Mouse (Mus musculus) midbrain, embryonic 15.5 days (tissue): ENCODE results near the gene Fiz1. TPM values are rescaled to one million over a fixed set of nuclear protein-coding genes. Genes with fewer than 3 reads are reported as not detected.
A peak's percentile ranks its signal among the peaks of the same experiment; 100 is the strongest.
"Not testable (repeated sequence)": the region's sequence is repeated elsewhere in the genome, so short reads cannot be mapped to it uniquely, and the experiment has no call there.

Experiments
- ATAC-seq: fragments of 200-750 bp; cut with Nextera tagmentation; replicated peaks from 2 replicates; pipeline ENCODE4 v1.8.0; 2017; ENCODE audit warnings: moderate TSS enrichment
- H3K27ac ChIP-seq: fragments of 300-500 bp; sonication (generic); 2 replicates; pipeline ENCODE4 v1.5.1; 2015; ENCODE audit warnings: mild to moderate bottlenecking, inconsistent platforms
- H3K27me3 ChIP-seq: fragments of 300-500 bp; sonication (generic); replicated peaks from 2 replicates; pipeline ENCODE4 v1.6.1; 2015; ENCODE audit warnings: inconsistent platforms
- H3K36me3 ChIP-seq: fragments of 300-500 bp; sonication (generic); replicated peaks from 2 replicates; pipeline ENCODE4 v1.6.1; 2015; ENCODE audit warnings: inconsistent platforms
- H3K4me1 ChIP-seq: fragments of 300-500 bp; sonication (generic); 2 replicates; pipeline ENCODE4 v1.6.1; 2015; ENCODE audit warnings: inconsistent platforms
- H3K4me2 ChIP-seq: fragments of 300-500 bp; sonication (generic); 2 replicates; pipeline ENCODE4 v1.6.1; 2015; ENCODE audit warnings: inconsistent platforms, mild to moderate bottlenecking, moderate library complexity
- H3K4me3 ChIP-seq: fragments of 300-500 bp; sonication (generic); 2 replicates; pipeline ENCODE4 v1.5.1; 2015; ENCODE audit warnings: mild to moderate bottlenecking, inconsistent platforms
- H3K9ac ChIP-seq: fragments of 300-500 bp; sonication (generic); 2 replicates; pipeline ENCODE4 v1.6.1; 2015; ENCODE audit warnings: mild to moderate bottlenecking, inconsistent platforms
- H3K9me3 ChIP-seq: fragments of 300-500 bp; sonication (generic); 2 replicates; pipeline ENCODE4 v1.6.1; 2016; ENCODE audit warnings: inconsistent platforms
- WGBS: fragments of 180-500 bp; shearing (Covaris S2); methylation state at CpG from one replicate; pipeline ENCODE4 v1.1.7; 2015; ENCODE audit warnings: mixed read lengths; 5-methylcytosine and 5-hydroxymethylcytosine counted together
- polyA plus RNA-seq: library from polyadenylated mRNA; unstranded; fragments of >200 nt; fragmentation: Nextera tagmentation; extraction: Ambion mirVana; gene quantifications from 2 replicates; pipeline ENCODE4 v1.2.1, GENCODE M21; 2015

Gene Fiz1
- polyA plus RNA-seq, 1 experiment from 2014 or later = 41.3 TPM

DNA sequence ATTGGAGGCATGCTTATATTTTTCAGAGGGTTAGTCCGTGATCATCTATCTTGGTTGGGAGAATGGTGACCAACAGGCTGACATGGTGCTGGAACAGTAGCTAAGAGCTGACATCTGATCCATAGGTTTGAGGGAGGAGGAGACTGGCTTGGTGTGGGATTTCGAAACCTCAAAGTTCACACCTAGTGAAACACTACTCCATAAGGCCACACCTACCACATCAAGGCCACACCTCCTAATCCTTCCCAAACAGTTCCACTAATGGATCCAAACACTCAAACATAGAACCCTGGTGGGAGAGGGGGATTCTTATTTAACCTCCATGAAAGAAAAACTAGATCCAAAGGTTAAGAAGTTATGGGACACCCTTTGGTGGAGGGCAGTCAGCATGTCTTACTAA is 2.4 kb upstream of the Fiz1 start:
- H3K4me2 ChIP-seq = no peak overlapping the region
- no peak overlapping the region for H3K9ac ChIP-seq
- no peak overlapping the region for H3K27ac ChIP-seq
- no peak for ATAC-seq
- no peak overlapping the region for H3K4me3 ChIP-seq
- peaks cover 7% of the 10 kb centered on the region for H3K36me3 ChIP-seq
- no peaks in the 10 kb centered on the region for H3K9me3 ChIP-seq
- H3K4me1 ChIP-seq = peaks cover 26% of the 10 kb centered on the region
- 96% methylated on average over 2 of the region's 2 CpGs for WGBS
- H3K27me3 ChIP-seq = no peaks in the 10 kb centered on the region

DNA sequence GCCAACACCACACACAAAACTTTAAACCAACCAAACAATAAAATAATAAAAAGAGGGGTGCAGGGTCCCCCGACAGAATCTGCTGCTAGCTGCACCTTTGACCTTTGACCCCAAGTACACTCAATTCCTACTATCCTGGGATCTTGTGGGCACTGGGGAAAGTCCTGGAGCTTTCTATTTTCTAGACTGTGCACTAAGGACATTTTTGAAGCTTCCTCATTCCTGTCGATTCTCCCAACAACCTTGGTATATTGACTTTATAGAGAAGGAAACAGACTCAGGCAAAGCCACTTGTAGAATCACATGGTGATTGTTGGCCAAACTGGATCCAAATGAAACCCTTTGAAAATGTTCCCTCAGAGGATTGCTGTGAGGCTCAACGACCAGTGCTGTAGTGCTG is 1.6 kb upstream of the Fiz1 start:
- ATAC-seq = no peak
- H3K4me1 ChIP-seq = peaks cover 18% of the 10 kb centered on the region
- WGBS = 70% methylated on average over 3 of the region's 3 CpGs
- H3K9ac ChIP-seq = peak overlapping the region; percentile 61
- H3K27ac ChIP-seq = peak overlapping the region; percentile 98
- H3K27me3 ChIP-seq = no peaks in the 10 kb centered on the region
- H3K4me3 ChIP-seq = peak overlapping the region; percentile 84
- H3K9me3 ChIP-seq = no peaks in the 10 kb centered on the region
- peak overlapping the region; percentile 57 for H3K4me2 ChIP-seq
- H3K36me3 ChIP-seq = peaks cover 15% of the 10 kb centered on the region

DNA sequence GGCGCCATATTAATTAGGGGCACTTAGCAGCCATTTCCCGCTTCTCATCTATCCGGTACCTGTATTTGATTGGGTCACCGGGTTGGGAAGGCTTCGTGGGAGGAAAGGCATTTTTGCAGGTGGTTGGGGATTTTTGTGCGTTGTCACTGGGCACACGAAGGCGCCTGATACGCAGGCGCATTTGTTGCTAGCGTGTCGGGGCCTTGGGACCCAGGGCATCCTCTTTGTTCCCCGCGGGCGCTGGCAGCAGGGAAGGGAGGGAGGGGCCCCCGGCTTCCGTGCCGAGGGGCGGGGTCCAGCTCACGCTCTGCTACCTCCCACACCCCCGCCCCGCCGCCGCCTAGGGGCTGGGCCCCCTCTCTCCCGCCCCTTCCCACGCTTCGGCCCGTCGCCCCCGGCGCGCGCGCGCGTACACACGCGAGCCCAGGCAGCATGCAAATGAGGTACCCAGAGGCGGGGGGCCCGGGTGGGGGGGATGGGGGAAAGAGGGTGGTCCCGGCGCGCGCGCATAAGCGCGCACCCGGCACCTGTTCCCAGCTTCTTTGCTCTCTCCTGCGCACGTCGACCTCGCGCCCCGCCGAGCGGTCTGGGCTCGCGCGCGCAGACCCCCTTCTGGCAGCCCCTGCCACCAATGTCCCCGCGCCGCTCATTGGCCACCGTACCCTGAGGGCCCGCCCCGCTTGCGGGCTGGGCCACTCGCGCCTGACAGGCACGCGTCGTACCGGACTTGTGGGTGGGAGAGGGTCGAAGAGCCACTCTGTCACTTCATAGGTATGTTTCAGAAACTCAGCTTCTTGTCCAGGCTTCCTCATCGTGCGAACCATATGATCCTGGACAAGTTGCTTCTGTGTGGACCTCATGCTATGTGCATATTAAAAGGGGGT is 863 bp upstream of the Fiz1 start, which contains the start of gene Gm44973:
Gene Gm44973, plus strand, starts transcription at position 379 of the 884 bp plus-strand sequence.
- peaks cover 22% of the 10 kb centered on the region for H3K36me3 ChIP-seq

DNA sequence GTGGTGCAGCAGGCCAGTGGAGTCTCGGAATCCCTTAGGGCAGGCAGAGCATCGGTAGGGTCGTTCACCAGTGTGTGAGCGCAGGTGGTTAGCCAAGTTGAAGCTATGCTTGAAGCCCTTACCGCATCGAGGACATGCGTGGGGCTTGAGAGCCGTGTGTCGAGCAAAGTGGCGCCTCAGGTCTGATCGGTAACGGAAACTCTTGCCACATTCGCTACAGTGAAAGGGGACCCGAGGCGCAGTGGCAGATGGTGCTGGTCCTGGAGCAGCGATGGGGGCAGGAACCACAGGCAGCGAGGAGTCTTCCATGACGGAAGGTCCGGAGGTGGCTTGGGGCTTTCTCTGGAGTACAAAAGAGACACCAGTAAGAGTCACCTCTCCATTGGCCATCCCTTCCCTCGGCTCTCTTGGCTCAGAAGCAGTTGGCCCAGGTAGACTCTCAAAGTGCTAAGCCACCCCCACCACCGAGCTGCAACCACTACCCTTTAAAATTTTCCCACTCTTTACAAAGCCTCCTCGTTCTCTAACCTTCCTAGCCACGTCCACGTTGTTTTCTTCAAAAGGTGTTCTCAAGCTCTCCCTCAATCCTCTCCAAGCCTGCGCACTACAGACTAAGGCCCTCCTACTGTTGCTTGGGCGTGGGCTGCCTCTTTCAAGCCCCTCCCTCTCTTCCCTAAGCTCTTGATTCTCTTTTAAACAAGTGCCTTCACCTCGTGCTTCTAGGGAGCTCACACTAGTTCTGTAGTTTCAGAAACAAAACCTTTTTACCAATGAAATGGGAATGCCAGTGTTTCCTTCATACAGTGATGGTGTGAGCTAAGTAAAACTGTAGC is 1.6 kb downstream of the Fiz1 start:
- no peaks in the 10 kb centered on the region for H3K9me3 ChIP-seq
- no peak overlapping the region for H3K4me2 ChIP-seq
- H3K4me3 ChIP-seq = no peak overlapping the region
- peaks cover 11% of the 10 kb centered on the region; the same call in 1 of the 2 replicates for H3K4me1 ChIP-seq
- ATAC-seq = no peak
- no peak overlapping the region for H3K9ac ChIP-seq
- WGBS = 91% methylated on average over 27 of the region's 27 CpGs
- H3K27ac ChIP-seq = no peak overlapping the region
- peaks cover 46% of the 10 kb centered on the region for H3K36me3 ChIP-seq
- no peaks in the 10 kb centered on the region for H3K27me3 ChIP-seq

More for the DNA sequence above, 863 bp upstream of the Fiz1 start, which contains the start of gene Gm44973:
- under 1% methylated on average over 73 of the region's 76 CpGs for WGBS
- peak within 1 kb of the TSS; percentile 84 for H3K4me3 ChIP-seq
- no peaks in the 10 kb centered on the region for H3K9me3 ChIP-seq
- no peaks in the 10 kb centered on the region for H3K27me3 ChIP-seq
- H3K4me1 ChIP-seq = peaks cover 15% of the 10 kb centered on the region
- peak within 1 kb of the TSS; percentile 57 for H3K4me2 ChIP-seq
- peak within 1 kb of the TSS; percentile 87 for H3K9ac ChIP-seq
- H3K27ac ChIP-seq = peak within 1 kb of the TSS; percentile 98
- peak; percentile 83 for ATAC-seq

DNA sequence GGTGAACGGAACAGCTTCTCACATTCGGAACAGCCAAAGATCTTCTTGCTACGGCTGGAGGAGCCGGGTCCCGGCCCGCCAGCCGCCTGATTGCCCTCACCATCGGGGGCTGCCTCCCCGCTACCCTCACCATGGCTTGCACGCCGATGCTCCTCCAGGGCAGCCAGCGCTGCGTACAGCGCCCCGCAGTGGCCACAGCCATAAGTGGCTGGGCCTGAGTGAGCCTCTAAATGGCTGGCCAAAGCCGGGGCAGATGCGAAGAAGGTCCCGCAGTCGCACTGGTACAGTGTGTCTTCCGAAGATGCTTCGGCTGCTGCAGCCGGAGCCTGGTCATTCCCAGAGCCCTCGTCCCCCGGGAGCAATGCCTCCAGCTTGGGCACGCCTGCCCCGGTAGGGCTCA is 6.3 kb downstream of the Fiz1 start:
- H3K9ac ChIP-seq = no peak overlapping the region
- no peaks in the 10 kb centered on the region for H3K27me3 ChIP-seq
- no peaks in the 10 kb centered on the region for H3K9me3 ChIP-seq
- no peak for ATAC-seq
- H3K4me1 ChIP-seq = peaks cover 1% of the 10 kb centered on the region; the same call in 1 of the 2 replicates
- no peak overlapping the region for H3K4me3 ChIP-seq
- no peak overlapping the region for H3K27ac ChIP-seq
- H3K4me2 ChIP-seq = no peak overlapping the region
- H3K36me3 ChIP-seq = peaks cover 60% of the 10 kb centered on the region
- WGBS = 96% methylated on average over 26 of the region's 26 CpGs

DNA sequence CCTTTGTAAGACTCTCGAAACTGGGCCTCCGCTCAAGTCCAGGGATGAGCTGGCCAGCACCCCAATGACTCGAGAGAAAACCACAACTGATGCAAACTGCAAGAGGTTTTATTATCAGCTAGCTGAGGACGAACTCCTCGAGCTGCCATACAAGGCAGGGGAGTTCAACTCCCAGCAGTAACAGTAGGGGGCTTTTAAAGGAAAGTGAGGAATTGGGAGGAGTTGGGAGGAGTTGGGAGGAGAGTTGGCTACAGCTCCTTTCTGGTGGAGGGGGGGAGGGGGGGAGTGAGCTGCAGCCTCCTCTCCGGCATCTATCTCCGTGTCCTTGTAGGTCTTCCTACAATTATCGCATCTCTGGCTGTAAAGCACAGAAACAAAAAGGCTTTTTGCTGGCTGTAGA is 11.6 kb downstream of the Fiz1 start:
- not testable (repeated sequence) for H3K9ac ChIP-seq, ATAC-seq, H3K4me1 ChIP-seq, H3K4me2 ChIP-seq, H3K27me3 ChIP-seq, H3K9me3 ChIP-seq, H3K27ac ChIP-seq, H3K4me3 ChIP-seq
- WGBS = 71% methylated on average over 8 of the region's 8 CpGs
- H3K36me3 ChIP-seq = peaks cover 15% of the 10 kb centered on the region

DNA sequence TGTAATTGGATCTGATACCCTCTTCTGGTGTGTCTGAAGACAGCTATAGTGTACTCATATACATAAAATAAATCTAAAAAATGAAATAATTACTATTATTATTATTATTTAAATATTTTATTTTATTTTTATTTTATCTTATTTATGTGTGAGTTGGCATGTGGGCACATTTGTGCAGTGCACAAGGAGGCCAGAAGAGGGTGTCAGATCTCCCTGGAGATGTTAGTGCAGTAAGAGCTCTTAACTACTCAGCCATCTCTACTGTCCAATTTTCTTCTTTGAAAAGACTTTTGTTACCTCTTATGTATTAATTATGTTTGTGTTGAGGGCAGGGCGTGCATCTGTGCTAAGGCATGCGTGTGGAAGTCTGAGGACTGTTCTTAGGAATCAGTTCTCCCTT is 14.6 kb downstream of the Fiz1 start:
- Histone ChIP-seq H3K27ac (no peak overlapping the region), H3K4me2 (no peak overlapping the region), H3K27me3 (no peaks in the 10 kb centered on the region), H3K9me3 (no peaks in the 10 kb centered on the region), H3K36me3 (no peaks in the 10 kb centered on the region), H3K4me1 (peaks cover 14% of the 10 kb centered on the region), H3K4me3 (no peak overlapping the region), H3K9ac (no peak overlapping the region)
- no peak for ATAC-seq
- WGBS = 76% methylated on average over 2 of the region's 2 CpGs

DNA sequence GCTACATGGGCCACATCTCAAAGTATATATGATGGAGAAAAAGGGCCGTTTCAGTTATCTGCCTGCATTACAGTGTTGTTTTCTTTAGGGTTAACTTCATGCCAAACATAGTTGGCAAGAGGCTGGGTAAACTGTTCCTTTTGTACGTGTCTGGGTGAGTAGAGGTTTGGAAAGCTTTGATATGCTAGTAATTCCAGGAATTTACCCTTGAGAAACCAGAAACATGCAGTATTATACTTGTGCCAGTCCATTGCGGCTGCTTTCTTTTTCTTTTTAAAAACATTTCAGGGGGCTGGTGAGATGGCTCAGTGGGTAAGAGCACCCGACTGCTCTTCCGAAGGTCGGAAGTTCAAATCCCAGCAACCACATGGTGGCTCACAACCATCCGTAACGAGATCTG is 17.6 kb downstream of the Fiz1 start:
- Histone ChIP-seq H3K4me3 (peak overlapping the region; percentile 82), H3K9me3 (no peaks in the 10 kb centered on the region), H3K27ac (peak overlapping the region; percentile 81), H3K4me1 (peaks cover 42% of the 10 kb centered on the region), H3K4me2 (peak overlapping the region; percentile 75), H3K36me3 (peaks cover 14% of the 10 kb centered on the region; the same call in 1 of the 2 replicates), H3K9ac (peak overlapping the region; percentile 63), H3K27me3 (no peaks in the 10 kb centered on the region)
- no peak for ATAC-seq
- 65% methylated on average over 8 of the region's 8 CpGs for WGBS

DNA sequence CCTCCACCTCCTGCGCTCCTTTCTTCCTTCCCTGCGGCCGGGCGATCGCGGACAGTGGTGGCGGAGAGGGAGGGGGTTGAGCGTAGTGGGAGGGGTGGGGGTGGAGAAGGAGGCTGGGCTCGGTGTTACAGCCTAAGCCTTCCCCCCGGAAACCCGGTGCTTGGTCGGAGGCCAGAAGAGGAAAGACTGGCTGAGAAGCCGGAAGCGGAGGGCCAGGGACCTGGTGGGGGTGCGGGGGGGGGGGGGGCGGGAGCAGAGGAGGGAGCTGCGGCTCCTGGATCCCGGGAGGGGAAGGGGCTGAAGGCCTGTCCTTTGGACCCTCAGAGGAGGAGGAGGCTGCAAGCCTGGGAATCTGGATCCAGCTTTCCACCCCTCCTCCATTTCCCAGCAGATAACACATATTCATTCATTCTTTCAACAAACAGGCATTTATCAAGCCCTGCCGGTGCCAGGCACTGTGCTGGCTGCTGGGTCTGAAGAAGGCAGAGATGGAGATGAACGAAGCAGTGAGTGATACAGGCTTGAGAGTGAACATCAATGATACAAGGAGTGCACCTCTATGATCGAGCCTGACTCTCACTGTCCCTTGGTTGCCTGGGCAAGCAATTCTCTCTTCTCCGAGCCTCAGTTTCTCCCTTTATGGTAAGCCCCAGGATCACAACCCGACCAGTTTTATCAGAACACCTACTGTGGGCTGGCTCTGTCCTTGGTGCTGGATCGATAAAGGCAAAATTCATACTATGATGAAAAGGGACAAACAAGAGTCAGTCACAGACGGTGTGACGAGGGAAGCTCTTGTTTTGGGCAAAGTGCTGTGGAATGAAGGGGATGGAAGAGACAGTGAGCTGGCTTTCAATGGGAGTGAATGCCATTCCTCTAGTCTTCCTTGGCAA is 18.2 kb downstream of the Fiz1 start, which contains the start of gene Zfp579:
Gene Zfp579, minus strand, starts transcription at position 156 of the 893 bp plus-strand sequence.
- Histone ChIP-seq H3K36me3 (peaks cover 20% of the 10 kb centered on the region; the same call in 1 of the 2 replicates), H3K27ac (peak within 1 kb of the TSS; percentile 81), H3K4me1 (peaks cover 42% of the 10 kb centered on the region), H3K9ac (peak within 1 kb of the TSS; percentile 95), H3K4me3 (peak within 1 kb of the TSS; percentile 82), H3K4me2 (peak within 1 kb of the TSS; percentile 75), H3K27me3 (no peaks in the 10 kb centered on the region), H3K9me3 (no peaks in the 10 kb centered on the region)
- peak; percentile 85 for ATAC-seq
- WGBS = 3% methylated on average over 20 of the region's 26 CpGs

DNA sequence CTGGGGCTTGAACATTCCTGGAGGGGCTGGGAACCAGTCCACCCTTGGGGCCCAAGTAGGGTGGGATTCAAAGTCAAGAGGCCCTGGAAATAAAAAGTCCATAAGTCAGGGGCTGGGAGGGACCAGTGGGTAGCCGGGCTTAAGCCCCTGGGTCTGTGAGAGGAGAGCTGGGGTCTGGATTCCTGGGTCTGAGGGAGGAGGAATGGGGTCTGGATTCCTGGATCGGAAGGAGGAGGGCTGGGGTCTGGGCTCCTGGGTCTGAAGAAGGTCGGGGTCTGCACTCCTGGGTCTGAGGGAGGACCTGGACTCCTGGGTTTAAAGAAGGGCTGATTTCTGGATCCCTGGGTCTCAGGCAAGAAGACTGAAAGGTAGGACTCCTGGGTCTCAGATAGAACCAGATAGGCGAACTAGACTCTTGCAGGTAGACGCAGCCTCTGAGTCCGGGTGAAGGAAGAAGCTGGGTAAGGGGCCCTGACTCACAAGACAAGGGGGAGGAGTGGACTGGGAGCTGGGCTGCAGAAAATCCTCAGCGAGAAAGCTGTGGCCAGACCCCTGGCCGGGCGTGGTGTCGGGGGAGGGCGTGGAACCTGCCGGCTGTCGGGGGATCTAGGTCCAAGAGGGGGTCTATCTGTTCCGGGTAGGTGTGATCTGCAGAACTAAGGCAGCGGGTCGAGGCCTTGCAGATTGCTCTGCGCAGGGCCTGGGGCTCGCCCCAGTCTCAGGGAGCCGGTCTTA is 19.1 kb downstream of the Fiz1 start:
- Histone ChIP-seq H3K9me3 (no peaks in the 10 kb centered on the region), H3K27ac (peak overlapping the region; percentile 81), H3K4me2 (peak overlapping the region; percentile 75), H3K36me3 (peaks cover 24% of the 10 kb centered on the region; the same call in 1 of the 2 replicates), H3K27me3 (no peaks in the 10 kb centered on the region), H3K4me3 (peak overlapping the region; percentile 82), H3K4me1 (peaks cover 42% of the 10 kb centered on the region), H3K9ac (peak overlapping the region; percentile 95)
- 5% methylated on average over 19 of the region's 19 CpGs for WGBS
- ATAC-seq = peak; percentile 34
